Mouse (Mus musculus): ENCODE measurements around the gene Slc43a1.

- no peak for TF ChIP-seq CTCF (IDR thresholded peaks at IDR 0.05; ENCODE audit: extremely low read depth, insufficient read length, insufficient replicate concordance, low read depth, low read length)
- no peak for TF ChIP-seq POLR2A (IDR thresholded peaks at IDR 0.05; ENCODE audit: low read depth, low read length)
Observed at GRCm38 (mm10) chr2:84806546-84806945, 32.1 kb upstream of the Slc43a1 start.
